Mouse (Mus musculus) gastrocnemius, postnatal 4 days (tissue): Measurements from ENCODE around the gene Ets2. TPM values are rescaled to one million over a fixed set of nuclear protein-coding genes. Genes with fewer than 3 reads are reported as not detected.

ENCODE experiments used
- DNase-seq, 2 experiments: peaks; one replicate each; pipeline ENCODE4 v3.0.0; 2021 to 2022; ENCODE audit warnings: low spot score in 2 of 2, mixed read lengths in 2 of 2
- total RNA-seq, 2 experiments: library from RNA; stranded (reverse); gene quantifications; 2 replicates each; pipeline ENCODE4 v1.2.3; 2021

Ets2 gene
- total RNA-seq, 2 experiments from 2014 or later: 72.6 to 74.5 TPM

- DNase-seq: peak in 1 of 2 experiments; percentile 40
These were observed 26.9 kb downstream of the Ets2 start for GRCm38 (mm10) chr16:95728453-95729435.

DNA sequence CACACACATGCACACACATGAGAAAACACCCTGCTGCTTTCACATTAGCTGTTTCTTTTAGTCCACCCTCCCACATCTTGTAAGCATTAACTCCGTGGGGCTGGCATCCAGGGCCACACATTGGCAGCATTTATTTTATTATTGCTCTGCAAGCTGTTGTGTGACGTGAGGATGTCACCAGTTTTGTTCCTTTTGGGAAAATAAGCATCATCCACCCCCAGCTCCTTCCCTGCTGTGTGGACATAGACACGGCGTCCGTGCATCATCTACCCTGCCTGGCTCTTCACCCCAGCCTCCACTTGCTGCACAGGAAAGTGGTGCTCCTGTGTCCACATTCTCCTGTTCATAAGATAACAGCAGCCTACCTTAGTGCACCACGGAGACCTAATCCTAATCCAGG is 27.9 kb downstream of the Ets2 start:
- DNase-seq: no peak

- DNase-seq: no peak
These were observed 32.9 kb downstream of the Ets2 start for GRCm38 (mm10) chr16:95734785-95735184.

DNA sequence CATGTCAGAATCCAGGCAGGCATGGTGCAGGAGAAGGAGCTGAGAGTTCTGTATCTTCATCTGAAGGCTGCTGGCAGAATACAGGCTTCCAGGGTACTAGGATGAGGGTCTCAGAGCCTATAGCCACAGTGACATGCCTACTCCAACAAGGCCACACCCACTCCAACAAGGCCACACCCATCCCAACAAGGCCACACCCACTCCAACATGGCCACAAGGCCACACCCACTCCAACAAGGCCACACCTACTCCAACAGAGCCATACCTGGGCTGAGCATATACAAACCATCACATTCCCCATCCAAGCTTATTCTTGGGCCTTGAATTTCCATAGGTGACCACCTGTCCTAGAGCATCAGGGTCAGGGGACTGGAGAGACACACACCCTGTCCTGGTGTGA is 34.2 kb downstream of the Ets2 start:
- DNase-seq: no peak

GRCm38 (mm10) chr16:95736470-95736869 is 34.6 kb downstream of the Ets2 start:
- DNase-seq: no peak

DNA sequence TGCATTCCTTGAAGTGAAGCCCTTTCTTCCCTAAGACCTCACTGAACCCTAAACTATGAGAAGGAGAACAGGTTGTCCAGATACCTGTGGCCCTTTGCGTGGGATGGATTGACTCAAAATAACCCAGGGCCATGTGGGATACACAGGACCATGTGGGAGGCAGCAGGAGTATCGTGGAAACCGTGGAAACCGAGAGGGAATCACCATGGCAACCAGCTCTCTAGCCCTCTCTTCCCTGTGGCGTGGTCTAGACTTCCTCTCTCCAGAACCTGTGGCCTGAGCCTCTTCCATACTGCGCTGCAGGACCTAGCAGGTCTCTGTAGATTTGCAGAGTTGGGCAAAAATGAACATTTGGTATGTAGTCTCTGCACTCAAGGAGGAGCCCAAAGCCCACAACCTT is 37.6 kb downstream of the Ets2 start:
- DNase-seq: no peak

- no peak for DNase-seq
These were observed 39.5 kb downstream of the Ets2 start for GRCm38 (mm10) chr16:95741358-95741757.

DNA sequence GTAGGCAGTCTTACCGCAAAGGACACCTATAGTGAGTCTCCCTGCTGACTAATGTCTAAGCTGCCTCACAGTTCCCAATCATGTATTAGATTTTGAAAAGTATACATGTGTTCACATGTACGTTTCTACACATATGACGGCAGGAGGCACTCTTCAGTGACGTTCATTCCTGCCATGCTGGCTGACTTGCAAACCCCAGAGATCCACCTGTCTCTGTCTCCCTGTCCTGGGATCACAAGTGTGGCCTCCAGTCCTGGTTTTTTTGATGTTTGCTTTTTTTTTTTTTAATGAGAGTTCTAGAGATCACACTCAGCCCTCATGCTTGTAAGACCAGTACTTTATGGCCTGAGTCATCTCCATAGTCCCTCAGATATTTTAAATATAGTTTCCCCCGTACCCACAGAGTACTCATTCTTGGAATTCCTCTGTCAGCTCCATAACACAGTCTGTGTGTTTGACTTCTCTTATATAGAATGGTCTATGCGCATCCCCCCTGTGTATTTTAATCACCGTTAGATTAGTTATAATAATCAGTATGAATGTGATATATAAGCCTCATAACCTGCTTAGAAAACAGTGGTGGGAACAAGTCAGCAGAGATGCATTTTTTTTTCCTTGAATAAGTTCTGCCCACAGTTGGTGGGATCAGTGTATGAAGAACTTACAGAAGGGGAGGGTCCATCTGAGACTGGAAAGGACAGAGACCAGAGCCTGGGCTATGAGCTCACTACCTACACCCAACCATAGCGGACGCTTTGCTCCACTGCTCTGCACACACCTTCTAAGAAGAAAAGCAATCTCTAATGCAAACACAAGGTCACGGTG is 40.3 kb downstream of the Ets2 start:
- no peak for DNase-seq

DNA sequence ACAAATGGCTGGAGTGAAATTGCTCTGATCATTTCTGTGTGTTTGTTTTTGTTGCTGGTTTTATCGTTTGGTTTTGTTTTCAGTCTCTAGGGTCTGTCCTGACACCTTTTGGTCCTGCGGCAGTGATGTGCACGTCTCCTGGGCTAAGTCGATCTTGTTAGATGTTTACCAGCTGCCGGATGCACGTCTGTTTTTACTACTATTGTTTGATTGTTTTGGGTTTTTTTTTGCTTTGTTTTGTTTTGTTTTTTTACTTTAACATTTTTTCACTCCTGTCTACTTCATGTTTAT is 40.8 kb downstream of the Ets2 start:
- DNase-seq: no peak

GRCm38 (mm10) chr16:95743104-95743503 is 41.2 kb downstream of the Ets2 start:
- DNase-seq: no peak

DNA sequence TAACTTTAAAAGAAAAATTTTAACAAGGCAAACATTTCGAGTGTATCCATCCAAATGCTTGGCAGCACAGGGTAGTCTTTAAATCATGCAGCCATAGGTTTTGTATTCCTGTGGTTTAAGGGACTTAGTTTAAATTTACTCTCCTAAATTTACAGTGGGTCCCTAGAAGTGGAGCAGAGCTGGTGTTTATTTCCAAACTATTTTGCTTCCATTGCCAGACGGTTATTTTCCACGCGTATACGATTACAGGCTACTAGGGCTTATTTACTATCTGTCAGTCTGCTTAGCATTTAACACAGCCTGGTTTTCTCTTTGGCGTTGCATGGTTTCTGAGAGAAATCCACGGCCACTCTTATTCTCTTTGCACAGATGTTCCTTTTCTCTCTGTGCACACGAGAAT is 42.9 kb downstream of the Ets2 start:
- no peak for DNase-seq

GRCm38 (mm10) chr16:95745685-95746084 is 43.8 kb downstream of the Ets2 start:
- no peak for DNase-seq

DNA sequence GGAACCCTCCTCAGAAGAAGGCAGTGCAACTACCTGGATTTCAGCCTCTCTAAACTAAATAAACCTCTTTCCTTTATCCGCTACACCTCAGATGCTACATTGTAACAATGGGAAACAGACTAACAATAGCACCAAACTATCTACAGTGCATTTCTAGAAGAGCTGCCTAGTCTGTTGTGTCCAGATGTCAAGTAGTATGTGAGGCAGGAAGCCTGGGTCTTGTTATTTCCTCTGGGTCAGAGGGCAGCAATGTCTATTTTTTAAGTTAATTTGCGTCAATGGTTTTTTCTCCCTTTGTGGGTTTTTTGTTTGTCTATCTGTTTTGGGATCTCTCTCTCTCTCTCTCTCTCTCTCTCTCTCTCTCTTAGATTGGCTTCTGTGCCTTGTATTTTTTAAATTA is 44.7 kb downstream of the Ets2 start:
- DNase-seq: no peak

DNA sequence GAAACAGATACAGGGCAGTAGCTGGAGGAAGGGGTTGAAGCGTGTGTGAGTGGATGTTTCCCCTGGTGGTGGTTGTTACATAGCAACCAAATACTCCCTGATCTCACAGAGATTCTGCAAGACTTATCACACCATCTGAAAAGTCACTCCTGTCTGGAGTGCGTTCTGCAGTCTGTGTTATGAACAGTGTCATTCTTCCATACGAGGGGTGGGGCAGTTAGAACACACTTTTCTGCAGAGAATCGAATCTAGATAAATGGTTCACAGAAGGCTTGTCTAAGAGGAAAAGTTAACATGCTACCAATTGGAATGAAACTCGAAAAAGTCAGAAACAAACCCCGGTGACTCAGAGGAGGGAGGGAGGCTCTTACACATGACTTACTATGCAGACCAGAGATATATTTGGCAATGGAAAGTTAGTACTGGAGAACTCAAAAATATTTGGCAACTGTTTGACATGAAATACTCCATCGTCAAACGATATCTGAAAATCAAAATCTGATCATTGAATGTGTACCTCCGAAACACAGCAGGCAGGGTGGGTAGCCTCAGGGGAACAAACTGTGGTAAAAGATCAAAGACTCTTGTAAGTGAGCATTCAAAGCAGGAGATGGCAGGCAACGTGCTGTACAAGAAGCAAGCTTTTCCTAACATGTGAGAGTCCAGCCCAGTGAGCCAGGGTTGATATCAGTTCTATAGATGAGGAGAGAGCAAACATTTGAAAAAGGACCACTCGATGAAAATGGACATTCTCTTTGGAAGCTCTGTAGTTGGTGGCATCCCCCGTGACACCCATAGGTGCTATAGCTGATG is 47.6 kb downstream of the Ets2 start:
- DNase-seq: no peak

DNA sequence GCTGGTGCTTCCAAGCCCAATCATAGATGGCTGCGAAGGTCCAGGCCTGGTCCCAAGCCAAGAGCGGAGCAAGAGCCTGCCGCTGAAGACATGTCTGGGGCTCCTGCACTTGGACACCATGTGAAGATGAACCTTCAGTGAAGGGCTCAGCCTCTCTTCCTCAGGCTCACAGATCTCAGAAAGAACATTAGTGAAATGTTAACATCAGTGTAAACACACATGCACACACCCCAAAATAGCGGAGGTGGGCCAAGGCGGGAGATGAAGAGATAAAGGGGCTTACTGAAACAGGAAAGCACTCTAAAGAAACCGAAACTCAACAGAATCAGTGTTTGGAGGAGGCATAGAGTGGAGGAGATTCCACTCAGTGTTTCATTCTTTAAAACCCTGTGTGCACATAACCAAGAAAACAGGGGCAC is 48.3 kb downstream of the Ets2 start:
- peak in 1 of 2 experiments; percentile 33 for DNase-seq

GRCm38 (mm10) chr16:95752502-95752901 is 50.6 kb downstream of the Ets2 start:
- DNase-seq: no peak

- DNase-seq: no peak
These were observed 51.4 kb downstream of the Ets2 start for GRCm38 (mm10) chr16:95753295-95753694.

DNA sequence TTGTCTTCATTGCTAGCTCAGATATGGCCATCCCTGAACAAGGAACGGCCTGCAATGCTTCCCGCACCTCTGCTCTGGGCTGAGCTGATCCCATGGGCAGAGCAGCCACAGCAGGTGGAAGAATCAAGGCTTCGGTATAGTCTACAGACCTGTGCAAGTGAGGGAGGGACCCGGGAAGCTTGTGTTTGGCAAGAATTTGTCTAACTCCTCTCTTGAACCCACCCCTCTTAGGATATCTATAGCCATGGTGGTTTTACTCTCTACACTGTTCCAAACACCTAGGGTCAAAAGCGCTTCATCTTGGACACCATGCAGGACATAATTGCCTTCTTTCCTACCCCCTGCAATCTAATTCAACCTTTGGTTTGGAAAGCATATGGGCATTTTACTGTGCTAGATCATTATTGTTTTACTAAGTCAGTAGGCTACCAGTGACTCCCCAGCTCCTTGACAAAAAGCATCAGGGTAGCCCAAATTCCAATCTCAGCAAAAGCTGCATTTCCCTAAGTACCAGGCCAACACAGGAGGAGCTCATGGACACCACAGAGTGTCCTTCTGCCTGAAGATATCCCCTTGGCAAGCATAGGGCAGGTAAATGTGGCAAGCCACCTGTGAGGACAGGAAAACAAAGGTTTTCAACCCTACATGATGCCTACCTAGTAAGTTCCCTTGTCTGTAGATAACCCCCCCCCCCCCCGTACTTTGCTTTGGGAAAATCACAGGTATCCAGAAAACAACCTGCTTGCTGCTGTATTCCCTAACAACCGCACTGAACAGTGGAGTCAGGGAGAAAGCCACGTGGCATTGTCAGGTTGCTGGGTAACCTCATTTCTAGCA is 57.5 kb downstream of the Ets2 start:
- DNase-seq: no peak

DNA sequence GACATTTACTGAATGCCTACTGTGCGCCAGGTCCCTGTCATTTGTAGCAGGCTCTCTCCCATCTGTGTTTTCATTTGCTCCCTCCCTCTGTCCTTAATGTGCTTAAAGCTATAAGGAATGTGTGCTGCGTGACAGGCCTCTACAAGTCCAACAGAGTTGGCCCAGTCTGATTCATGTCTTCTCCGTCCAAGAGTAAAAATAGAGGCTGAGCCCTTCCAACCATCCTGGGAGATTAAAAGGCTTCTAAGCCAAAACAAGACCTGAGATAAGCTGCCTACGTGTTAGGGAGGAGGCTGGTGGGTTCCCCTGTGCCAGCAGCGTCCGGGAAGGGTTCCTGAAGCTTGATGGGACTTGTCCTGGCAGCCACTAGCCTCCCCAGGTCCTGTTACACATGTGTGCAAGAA is 58.1 kb downstream of the Ets2 start:
- no peak for DNase-seq

DNA sequence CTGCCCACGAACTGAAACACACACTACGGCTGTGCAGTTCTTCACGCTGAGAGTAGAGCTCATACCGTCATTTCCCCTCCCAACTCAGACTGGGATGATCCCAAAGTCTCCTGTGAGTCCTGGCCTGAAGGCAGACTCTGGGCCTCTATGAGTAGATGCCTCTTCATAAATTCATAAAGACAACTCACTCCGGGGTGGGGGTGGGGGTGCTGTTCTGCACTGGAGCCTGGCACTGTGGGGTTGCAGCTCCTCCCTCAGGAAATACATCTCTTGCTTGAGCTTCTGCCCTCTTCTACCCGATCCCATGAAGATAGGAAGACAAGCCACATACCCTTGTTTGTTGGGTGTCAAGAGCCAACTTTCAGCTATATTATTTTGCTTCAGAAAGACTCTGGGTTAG is 59.9 kb downstream of the Ets2 start:
- no peak for DNase-seq

DNA sequence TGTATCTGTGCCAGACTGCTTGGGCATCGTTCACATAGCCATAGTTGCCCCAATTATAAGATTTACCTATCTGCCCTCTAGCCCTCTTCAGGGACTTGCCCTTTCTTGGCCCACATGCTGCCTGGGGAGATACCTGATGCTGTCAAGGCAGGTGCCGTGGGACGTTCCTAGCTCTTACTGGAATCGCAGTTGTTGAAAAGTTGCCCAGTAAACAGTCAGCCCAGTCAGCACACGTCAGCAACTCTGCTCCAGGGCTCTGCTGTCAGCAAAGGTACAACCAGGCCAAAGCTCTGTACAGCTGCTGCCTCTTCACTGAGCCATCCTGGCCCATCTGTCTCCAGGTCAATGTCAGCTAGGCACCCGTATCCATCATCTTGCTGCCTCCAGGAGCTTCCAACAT is 61.3 kb downstream of the Ets2 start:
- DNase-seq: no peak
